Comparison of ENCODE assay signal across 15 mouse cellular contexts in genomic region chr3:123313920-123314614, GRCm38 (mm10). TPM values are rescaled to one million over a fixed set of nuclear protein-coding genes. Genes with fewer than 3 reads are reported as not detected.
A peak's percentile ranks its signal among the peaks of the same experiment; 100 is the strongest.
DNase-seq lines count a peak whose midpoint lies in the region; ATAC-seq and TF ChIP-seq lines count a peak whose summit lies in the region.
"Had no signal": no experiment of that assay in that cellular context is flagged by ENCODE, and none has a peak within 500 bp of the region (broad histone marks: within the 10 kb centered on the region; RNA-seq: fewer than 3 reads in every experiment).

No protein-coding gene starts in this region.

- no peak for TF ChIP-seq POLR2A in MEL (IDR thresholded peaks at IDR 0.05; ENCODE audit: control insufficient read depth in 1 of 2, insufficient read depth in 1 of 2, low read depth in 1 of 2, low read length in 2 of 2, poor library complexity in 1 of 2)

- H3K4me1 ChIP-seq in lung, embryonic 14.5 days (ENCODE audit: insufficient read depth) = peaks cover 3% of the 10 kb centered on the region; the same call in 1 of the 2 replicates
- peaks cover 10 to 12% of the 10 kb centered on the region in 2 experiments for H3K4me1 ChIP-seq in MEL (ENCODE audit: control insufficient read depth in 1 of 2, insufficient read depth in 2 of 2, low read length in 2 of 2)
- peaks cover 8% of the 10 kb centered on the region for H3K4me1 ChIP-seq in embryonic facial prominence, embryonic 13.5 days
- H3K4me1 ChIP-seq in forebrain, embryonic 11.5 days (replicated peaks; ENCODE audit: control insufficient read depth, insufficient read depth, low read length) = no peaks in the 10 kb centered on the region
- H3K4me1 ChIP-seq: hindbrain, embryonic 15.5 days; liver, embryonic 12.5 days had no signal

- peak; percentile 31 for DNase-seq in lung, embryonic 14.5 days
- no peak for DNase-seq in lung, postnatal 36 days
- DNase-seq in MEL (ENCODE audit: low read depth, low spot score) = peak; percentile 25
- no peak for DNase-seq in forebrain, embryonic 11.5 days (ENCODE audit: low spot score)
- no peak for DNase-seq in urinary bladder, adult 18-20 months (ENCODE audit: low spot score in 2 of 2)
- DNase-seq in retina, postnatal 1 day = no peak
- DNase-seq: cerebellum, adult 8-10 months; forebrain, postnatal 0 days; kidney, postnatal 4 days; right cerebral cortex, postnatal 25 days had no signal

- peaks cover 16% of the 10 kb centered on the region; the same call in 1 of the 2 replicates for H3K36me3 ChIP-seq in lung, embryonic 14.5 days (ENCODE audit: insufficient read depth)
- peaks cover 0 to 15% of the 10 kb centered on the region in 2 experiments; a peak in 3 of 4 replicates for H3K36me3 ChIP-seq in MEL (ENCODE audit: control insufficient read depth in 1 of 2, insufficient read depth in 2 of 2, low read length in 2 of 2)
- peaks cover 20% of the 10 kb centered on the region for H3K36me3 ChIP-seq in embryonic facial prominence, embryonic 13.5 days
- H3K36me3 ChIP-seq in forebrain, embryonic 11.5 days (ENCODE audit: control insufficient read depth, insufficient read depth, low read length) = no peaks in the 10 kb centered on the region
- H3K36me3 ChIP-seq: hindbrain, embryonic 15.5 days; liver, embryonic 12.5 days had no signal

- peak; percentile 10; the same call in 1 of the 2 replicates for TF ChIP-seq CTCF in lung, embryonic 14.5 days (IDR thresholded peaks at IDR 0.05; ENCODE audit: low read depth)
- peak in 2 of 3 experiments; percentile 26 to 28; a peak in 3 of 6 replicates for TF ChIP-seq CTCF in MEL (IDR thresholded peaks at IDR 0.05 in 2 of 3, conservative IDR thresholded peaks at IDR 0.05 in 1 of 3; ENCODE audit: control insufficient read depth in 1 of 3, insufficient read depth in 1 of 3, low read depth in 2 of 3, low read length in 3 of 3, poor library complexity in 1 of 3, severe bottlenecking in 1 of 3)

- no peaks in the 10 kb centered on the region for H3K79me2 ChIP-seq in MEL (ENCODE audit: control insufficient read depth, insufficient read depth, low read length, poor library complexity)

- H3K9me3 ChIP-seq in lung, embryonic 14.5 days (ENCODE audit: low read depth, low read length) = no peaks in the 10 kb centered on the region
- H3K9me3 ChIP-seq in MEL (replicated peaks; ENCODE audit: insufficient read depth, low read length) = no peaks in the 10 kb centered on the region
- no peaks in the 10 kb centered on the region for H3K9me3 ChIP-seq in embryonic facial prominence, embryonic 13.5 days
- H3K9me3 ChIP-seq in forebrain, embryonic 11.5 days (ENCODE audit: control insufficient read depth, low read length) = no peaks in the 10 kb centered on the region
- H3K9me3 ChIP-seq: hindbrain, embryonic 15.5 days; liver, embryonic 12.5 days had no signal

- H3K27ac ChIP-seq in lung, embryonic 14.5 days (ENCODE audit: low read depth) = no peak overlapping the region
- H3K27ac ChIP-seq in MEL (ENCODE audit: control insufficient read depth, low read depth, low read length) = no peak overlapping the region
- 0 out of 2 replicates have a peak overlapping the region, but pooled peaks have one; percentile 11 for H3K27ac ChIP-seq in embryonic facial prominence, embryonic 13.5 days
- no peak overlapping the region for H3K27ac ChIP-seq in forebrain, embryonic 11.5 days (ENCODE audit: low read depth, low read length)
- H3K27ac ChIP-seq: hindbrain, embryonic 15.5 days; liver, embryonic 12.5 days had no signal

- no peak overlapping the region for H3K4me3 ChIP-seq in lung, embryonic 14.5 days (ENCODE audit: low read depth, low read length)
- H3K4me3 ChIP-seq in MEL (ENCODE audit: control insufficient read depth in 1 of 2, insufficient read depth in 1 of 2, low read depth in 2 of 2, low read length in 2 of 2) = no peak overlapping the region
- no peak overlapping the region for H3K4me3 ChIP-seq in embryonic facial prominence, embryonic 13.5 days
- H3K4me3 ChIP-seq in forebrain, embryonic 11.5 days (ENCODE audit: low read depth, low read length) = no peak overlapping the region
- H3K4me3 ChIP-seq: hindbrain, embryonic 15.5 days; liver, embryonic 12.5 days had no signal

- H3K4me2 ChIP-seq in lung, embryonic 14.5 days = no peak overlapping the region; the same call in 1 of the 2 replicates
- H3K4me2 ChIP-seq in embryonic facial prominence, embryonic 13.5 days = no peak overlapping the region
- H3K4me2 ChIP-seq in forebrain, embryonic 11.5 days (ENCODE audit: low read depth, low read length, severe bottlenecking) = no peak overlapping the region
- H3K4me2 ChIP-seq: hindbrain, embryonic 15.5 days; liver, embryonic 12.5 days had no signal

- peak; percentile 49; the same call in 1 of the 2 replicates for ATAC-seq in lung, embryonic 14.5 days (ENCODE audit: insufficient read depth)
- ATAC-seq in embryonic facial prominence, embryonic 13.5 days (ENCODE audit: insufficient number of reproducible peaks, insufficient read depth, low FRiP score, low TSS enrichment, low read depth) = no peak
- peak; percentile 84 for ATAC-seq in megakaryocyte-erythroid progenitor cell, adult 5-6 weeks (replicated peaks; ENCODE audit: low FRiP score, low TSS enrichment, poor library complexity, severe bottlenecking)
- ATAC-seq in forebrain, embryonic 11.5 days (replicated peaks; ENCODE audit: low FRiP score) = no peak
- ATAC-seq: activated CD4-positive, CD25-positive, alpha-beta regulatory T cell, adult 4 months; forebrain, postnatal 0 days; liver, embryonic 12.5 days had no signal

- WGBS in lung, embryonic 14.5 days = 25% methylated on average over 12 of the region's 12 CpGs
- WGBS in embryonic facial prominence, embryonic 13.5 days = 23% methylated on average over 12 of the region's 12 CpGs
- 23% methylated on average over 12 of the region's 12 CpGs for WGBS in forebrain, embryonic 11.5 days

- no peaks in the 10 kb centered on the region for H3K27me3 ChIP-seq in lung, embryonic 14.5 days (ENCODE audit: insufficient read depth, low read length)
- no peaks in the 10 kb centered on the region for H3K27me3 ChIP-seq in MEL (ENCODE audit: control insufficient read depth in 1 of 2, insufficient read depth in 2 of 2, low read length in 2 of 2)
- H3K27me3 ChIP-seq in embryonic facial prominence, embryonic 13.5 days = no peaks in the 10 kb centered on the region
- H3K27me3 ChIP-seq in forebrain, embryonic 11.5 days (ENCODE audit: control insufficient read depth, insufficient read depth, low read length) = no peaks in the 10 kb centered on the region
- H3K27me3 ChIP-seq: hindbrain, embryonic 15.5 days; liver, embryonic 12.5 days had no signal

- TF ChIP-seq RAD21 in MEL (IDR thresholded peaks at IDR 0.05; ENCODE audit: low read depth, low read length) = no peak

- H3K9ac ChIP-seq in lung, embryonic 14.5 days = 0 out of 2 replicates have a peak overlapping the region, but pooled peaks have one; percentile 20
- no peak overlapping the region for H3K9ac ChIP-seq in MEL (ENCODE audit: control insufficient read depth, low read depth, low read length, poor library complexity, severe bottlenecking)
- no peak overlapping the region for H3K9ac ChIP-seq in embryonic facial prominence, embryonic 13.5 days
- H3K9ac ChIP-seq in forebrain, embryonic 11.5 days (ENCODE audit: low read length) = no peak overlapping the region
- H3K9ac ChIP-seq: forebrain, postnatal 0 days; hindbrain, embryonic 15.5 days; liver, embryonic 12.5 days had no signal

- no peak for TF ChIP-seq EP300 in MEL (IDR thresholded peaks at IDR 0.05; ENCODE audit: low read depth in 1 of 2, low read length in 2 of 2)

TF ChIP-seq in MEL, 35 proteins besides CTCF, POLR2A, EP300 and RAD21:
- TF ChIP-seq UBTF (IDR thresholded peaks at IDR 0.05; ENCODE audit: borderline replicate concordance, insufficient read depth, low read depth, low read length) (no peak), NELFE (IDR thresholded peaks at IDR 0.05; ENCODE audit: low read depth, low read length) (no peak), ZMIZ1 (IDR thresholded peaks at IDR 0.05; ENCODE audit: low read depth, low read length) (no peak), CHD1 (IDR thresholded peaks at IDR 0.05; ENCODE audit: low read depth, low read length) (no peak), GATA1 (IDR thresholded peaks at IDR 0.05; ENCODE audit: low read depth, low read length) (no peak), MXI1 (IDR thresholded peaks at IDR 0.05; ENCODE audit: low read depth, low read length) (no peak), MAZ (IDR thresholded peaks at IDR 0.05; ENCODE audit: low read depth, low read length) (no peak), ZC3H11A (IDR thresholded peaks at IDR 0.05; ENCODE audit: low read depth, low read length) (no peak), TCF12 (IDR thresholded peaks at IDR 0.05; ENCODE audit: low read depth, low read length) (no peak), TBP (IDR thresholded peaks at IDR 0.05; ENCODE audit: low read depth, low read length) (no peak), ZKSCAN1 (IDR thresholded peaks at IDR 0.05; ENCODE audit: low read depth, low read length) (no peak), POLR2AphosphoS5 (IDR thresholded peaks at IDR 0.05; ENCODE audit: borderline replicate concordance, low read depth, low read length) (no peak), NRF1 (IDR thresholded peaks at IDR 0.05; ENCODE audit: insufficient read depth, low read depth, low read length, poor library complexity, severe bottlenecking) (no peak), ZNF384 (IDR thresholded peaks at IDR 0.05; ENCODE audit: low read depth, low read length) (no peak), KAT2A (conservative IDR thresholded peaks at IDR 0.05; ENCODE audit: low read depth, low read length) (no peak)

RNA-seq across cellular contexts. Expression of gene Sec24d, which starts 46.8 kb away (rescaled TPM):
- 66.1 and 78.9 TPM in 2 replicates for polyA plus RNA-seq in lung, embryonic 14.5 days (2014; fragmentation: Nextera tagmentation; extraction: Ambion mirVana)
- total RNA-seq in MEL (2012; rRNA removed) = 10.3 and 12.2 TPM in 2 replicates
- 10 to 100 TPM in 1 of 2 experiments, not detected in 1; 23.9 TPM for polyA plus RNA-seq in MEL (2012; ENCODE audit: insufficient read depth in 1 of 2, insufficient read length in 2 of 2, low read depth in 1 of 2, low replicate concordance in 2 of 2, missing spikeins in 1 of 2)
- polyA plus RNA-seq in embryonic facial prominence, embryonic 13.5 days (2015; fragmentation: Nextera tagmentation; extraction: Ambion mirVana) = 75.1 and 81.7 TPM in 2 replicates
- 11.5 and 19.0 TPM in 2 replicates for total RNA-seq in megakaryocyte-erythroid progenitor cell, adult 5-6 weeks (2014; fragmentation: Nextera tagmentation)
- 16.7 and 17.0 TPM in 2 replicates for total RNA-seq in megakaryocyte-erythroid progenitor cell, adult 5-6 weeks (2017)
- polyA plus RNA-seq in forebrain, embryonic 11.5 days (2014; fragmentation: Nextera tagmentation; extraction: Ambion mirVana) = 18.2 and 18.4 TPM in 2 replicates

Comparison
In these comparisons a context has a peak if more than half of its experiments do, and no peak if none do; other contexts are left out.
1. DNase-seq: peak in lung, embryonic 14.5 days (single experiment) and MEL (single experiment); none in lung, postnatal 36 days (single experiment), forebrain, embryonic 11.5 days (single experiment), urinary bladder, adult 18-20 months (0 of 2) and retina, postnatal 1 day (single experiment).
2. ATAC-seq: peak in lung, embryonic 14.5 days (single experiment) and megakaryocyte-erythroid progenitor cell, adult 5-6 weeks (single experiment); none in embryonic facial prominence, embryonic 13.5 days (single experiment) and forebrain, embryonic 11.5 days (single experiment).